Mouse (Mus musculus): ENCODE data around the gene Tmprss7.

DNA sequence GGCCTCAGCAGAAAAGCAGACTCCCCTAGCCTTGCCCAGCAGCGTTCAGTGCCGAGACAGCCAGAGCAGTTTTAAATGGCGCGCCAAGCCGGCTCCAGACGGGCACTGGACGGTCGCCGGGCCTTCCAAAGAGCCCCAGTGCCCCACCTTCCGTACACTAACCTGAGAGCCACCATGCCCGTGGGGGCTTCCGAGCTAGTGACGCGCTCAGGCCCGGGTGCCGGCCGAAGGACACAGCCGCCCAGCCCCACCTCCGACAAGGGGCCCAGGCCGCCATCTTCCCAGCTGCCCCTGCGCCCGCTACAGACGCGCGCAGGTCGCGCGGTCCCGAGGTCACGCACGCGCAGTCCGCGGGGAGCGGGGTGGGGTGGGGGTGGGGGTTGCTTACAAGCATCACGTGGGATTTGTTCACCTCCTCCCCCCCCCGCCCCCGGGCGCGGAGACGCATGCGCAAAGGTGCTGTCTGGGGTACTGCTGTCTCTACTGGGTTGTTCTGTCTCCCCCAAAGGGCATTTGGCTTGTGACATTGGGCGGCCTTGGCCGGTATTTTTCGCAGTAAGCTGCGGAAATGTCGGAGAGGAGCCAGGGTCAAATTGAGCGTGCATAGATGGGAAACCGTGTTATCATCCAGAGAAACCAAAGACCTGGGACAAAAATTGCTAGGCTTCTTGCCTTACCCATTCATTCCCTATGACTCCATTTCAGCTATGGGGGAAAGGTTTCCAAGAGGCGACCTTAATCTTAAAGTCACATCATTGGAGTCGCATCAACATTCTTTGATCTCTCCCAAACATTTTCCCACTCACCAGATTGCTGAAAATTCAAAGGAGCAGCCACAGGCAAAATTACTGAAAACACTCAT is 49.4 kb upstream of the Tmprss7 start, which contains the start of gene Abhd10:
- TF ChIP-seq CTCF (IDR thresholded peaks at IDR 0.05; ENCODE audit: extremely low read depth, insufficient read depth, insufficient read length, insufficient replicate concordance), result no peak
- peak; percentile 86 for TF ChIP-seq POLR2A (IDR thresholded peaks at IDR 0.05; ENCODE audit: low read depth, low read length)

Data from spleen, adult 2 months (tissue).